Mouse (Mus musculus) CD8-positive naive resting alpha-beta T cell, adult 2 months (primary cell): Measurements from ENCODE around the gene Gdf15.

ENCODE experiments used
- DNase-seq, 2 experiments: peaks; one replicate each; pipeline ENCODE4 v3.0.0; 2022; ENCODE audit warnings: low read depth in 2 of 2, low spot score in 2 of 2

Gene Gdf15

GRCm38 (mm10) chr8:70629574-70630531, 2.4 kb downstream of the Gdf15 start:
- DNase-seq: peak; percentile 92 to 93

DNA sequence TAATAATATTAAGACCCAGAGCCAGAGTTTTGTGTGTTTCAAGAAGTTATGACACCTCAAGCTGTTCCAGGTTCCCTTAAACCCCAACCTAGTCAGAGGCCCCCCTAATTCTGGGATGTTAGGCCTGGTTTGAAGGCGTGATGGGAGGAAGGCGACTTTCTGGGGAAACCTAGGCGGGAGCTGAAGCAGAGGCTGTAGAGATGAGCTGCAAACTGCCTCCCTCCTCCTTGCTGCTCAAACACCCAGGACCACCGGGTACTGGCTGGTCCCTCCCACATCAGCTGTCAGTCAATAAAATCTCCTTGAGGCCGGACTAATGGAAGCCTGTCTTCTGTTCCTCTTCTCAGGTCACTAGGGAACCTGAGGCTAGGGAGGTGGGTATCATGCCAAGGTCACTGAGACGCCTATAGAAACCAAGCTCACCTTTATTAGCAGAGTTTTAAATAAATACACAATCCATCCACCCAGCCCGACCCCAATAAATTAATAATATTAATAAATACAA, 3.2 kb downstream of the Gdf15 start:
- DNase-seq: no peak

- no peak for DNase-seq
Observed at GRCm38 (mm10) chr8:70627041-70627440, 5.2 kb downstream of the Gdf15 start.

DNA sequence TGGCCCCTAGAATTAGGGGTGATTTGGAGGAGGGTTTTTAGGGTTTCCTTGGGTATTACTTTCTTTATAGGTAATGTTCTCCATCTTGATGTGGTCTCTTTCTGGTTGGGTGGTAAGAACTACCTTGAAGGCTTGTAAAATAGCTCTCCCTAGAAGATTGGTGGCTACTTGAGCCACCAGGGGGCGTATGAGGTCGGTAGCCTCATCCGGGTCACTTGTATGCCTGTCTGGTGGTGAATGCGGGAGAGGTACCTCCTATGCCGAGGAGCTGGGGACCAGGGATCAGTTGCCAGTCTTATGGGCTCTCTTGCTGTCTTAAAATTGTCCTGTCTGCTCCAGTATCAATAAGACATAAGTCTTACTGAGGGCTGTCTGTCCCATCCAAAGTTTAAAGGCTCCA, 7.2 kb downstream of the Gdf15 start:
- peak; percentile 39 to 61 for DNase-seq

DNA sequence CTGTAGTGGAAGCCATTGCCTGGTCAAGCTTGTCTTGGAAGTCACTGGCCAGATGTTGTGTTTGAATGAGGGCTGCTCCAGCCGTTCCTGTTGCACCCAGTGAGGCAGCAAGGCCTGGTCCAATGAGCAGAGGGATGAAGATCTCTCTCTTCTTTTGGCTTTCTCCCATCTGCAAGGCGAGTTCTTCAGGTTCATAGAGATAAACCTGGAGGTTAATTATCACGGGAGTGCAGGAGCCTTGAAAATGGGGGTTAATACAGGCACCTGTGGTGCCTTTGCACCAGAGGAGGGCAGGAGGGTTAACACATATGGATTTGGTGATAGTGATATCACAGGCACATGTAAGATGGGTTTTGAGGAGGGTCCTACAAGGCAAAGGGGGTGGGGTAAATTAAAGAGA, 10.0 kb downstream of the Gdf15 start:
- DNase-seq: no peak

DNA sequence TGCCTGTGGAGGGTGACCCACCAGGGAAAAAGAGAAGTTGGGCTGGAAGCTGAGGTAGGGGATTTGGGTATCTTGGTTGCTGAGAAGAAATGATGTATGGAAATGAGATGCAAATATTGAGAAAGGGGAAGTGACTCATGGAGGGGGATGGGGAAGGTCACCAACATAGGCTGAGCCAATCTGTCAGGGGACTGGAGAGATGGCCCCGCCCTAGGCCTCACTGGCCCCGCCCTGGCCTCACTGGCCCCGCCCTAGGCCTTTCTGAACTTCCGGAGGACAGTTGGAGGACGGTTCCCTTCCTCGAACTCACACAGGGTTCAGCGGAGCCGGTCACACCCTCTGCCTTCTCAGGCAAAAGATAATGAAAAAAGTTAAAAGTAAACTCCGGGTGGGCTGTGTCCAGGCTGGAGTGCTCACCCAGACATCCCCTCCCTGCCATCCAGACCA, 13.3 kb downstream of the Gdf15 start:
- no peak for DNase-seq

DNA sequence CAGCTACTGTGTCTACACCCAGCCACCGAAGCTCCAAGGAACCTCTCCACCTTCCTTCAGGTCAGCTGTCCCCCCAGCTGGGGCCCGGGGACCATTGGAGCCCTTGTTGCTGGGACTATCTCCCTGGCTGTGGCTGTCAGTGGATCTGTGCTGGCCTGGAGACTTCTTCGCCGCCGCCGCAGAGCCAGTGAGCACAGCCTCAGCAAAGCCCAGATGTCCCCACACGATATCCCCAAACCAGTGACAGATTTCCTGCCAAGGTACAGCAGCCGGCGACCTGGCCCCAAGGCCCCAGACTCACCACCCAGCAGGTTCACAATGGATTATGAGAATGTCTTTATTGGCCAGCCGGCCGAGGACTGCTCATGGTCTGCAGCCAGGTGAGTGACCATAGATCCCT, 14.3 kb downstream of the Gdf15 start:
- DNase-seq: no peak

- DNase-seq: no peak
Observed at GRCm38 (mm10) chr8:70616645-70617044, 15.6 kb downstream of the Gdf15 start.

DNA sequence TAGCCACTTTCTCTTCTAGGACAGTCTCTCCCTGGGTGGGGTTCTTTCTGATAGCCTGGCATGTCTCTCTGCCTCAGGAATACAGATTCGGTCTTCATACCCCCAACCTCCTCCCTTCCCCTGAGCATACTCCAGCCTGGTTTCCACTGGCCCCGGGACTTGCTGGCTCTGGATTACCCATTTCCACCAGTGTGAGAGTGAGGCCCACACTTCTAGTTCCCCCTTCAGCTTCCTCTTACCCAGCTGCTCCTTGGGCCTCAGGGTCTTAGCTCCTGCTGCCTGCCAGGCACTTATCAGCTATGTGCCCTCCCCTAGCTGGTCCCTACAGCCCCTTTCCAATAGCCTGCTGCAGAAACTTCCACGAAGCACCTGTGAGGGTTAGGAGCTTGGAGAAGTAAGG, 16.4 kb downstream of the Gdf15 start, which contains the start of gene Lrrc25:
Lrrc25 (plus strand) TSS at position 262 of the 400 bp plus-strand sequence.
- DNase-seq: no peak

DNA sequence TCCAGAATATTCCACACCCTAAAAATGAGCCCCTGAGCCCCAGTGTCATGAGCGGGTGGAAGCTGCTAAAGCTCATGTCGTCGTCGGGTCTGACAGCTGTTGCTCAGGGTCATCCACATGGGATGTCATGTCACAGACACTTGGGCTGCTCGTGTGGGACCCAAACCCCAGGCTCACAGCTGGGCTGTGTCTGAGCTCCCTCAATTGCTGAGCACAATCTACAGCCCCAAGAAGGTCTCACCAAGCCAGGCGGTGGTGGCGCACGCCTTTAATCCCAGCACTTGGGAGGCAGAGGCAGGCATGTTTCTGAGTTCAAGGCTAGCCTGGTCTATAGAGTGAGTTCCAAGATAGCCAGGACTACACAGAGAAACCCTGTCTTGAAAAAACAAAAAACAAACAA, 17.0 kb downstream of the Gdf15 start:
- DNase-seq: no peak

DNA sequence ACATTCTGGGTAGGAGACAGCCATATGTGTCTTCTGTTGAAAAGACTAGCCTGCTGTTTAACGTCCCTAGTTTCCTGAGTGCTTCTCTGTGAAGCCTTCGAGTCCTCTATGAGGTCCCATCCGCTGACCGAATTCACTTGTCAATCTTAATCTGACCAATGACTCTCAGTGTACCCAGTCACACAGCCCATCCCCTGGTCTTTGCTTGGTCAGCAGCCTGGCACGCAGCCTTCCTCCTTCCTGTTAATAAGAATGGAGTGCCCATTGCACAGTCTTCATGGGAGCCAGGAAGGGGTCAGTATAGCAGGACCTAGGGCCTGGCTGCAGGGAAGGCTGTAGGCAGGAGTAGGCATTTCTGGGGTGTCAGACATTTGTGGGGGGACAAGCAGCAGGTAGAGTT, 17.8 kb downstream of the Gdf15 start:
- DNase-seq: no peak

GRCm38 (mm10) chr8:70613763-70614162, 18.5 kb downstream of the Gdf15 start:
- DNase-seq: no peak

- DNase-seq: peak; percentile 86 to 92
Observed at GRCm38 (mm10) chr8:70611849-70612248, 20.4 kb downstream of the Gdf15 start.

DNA sequence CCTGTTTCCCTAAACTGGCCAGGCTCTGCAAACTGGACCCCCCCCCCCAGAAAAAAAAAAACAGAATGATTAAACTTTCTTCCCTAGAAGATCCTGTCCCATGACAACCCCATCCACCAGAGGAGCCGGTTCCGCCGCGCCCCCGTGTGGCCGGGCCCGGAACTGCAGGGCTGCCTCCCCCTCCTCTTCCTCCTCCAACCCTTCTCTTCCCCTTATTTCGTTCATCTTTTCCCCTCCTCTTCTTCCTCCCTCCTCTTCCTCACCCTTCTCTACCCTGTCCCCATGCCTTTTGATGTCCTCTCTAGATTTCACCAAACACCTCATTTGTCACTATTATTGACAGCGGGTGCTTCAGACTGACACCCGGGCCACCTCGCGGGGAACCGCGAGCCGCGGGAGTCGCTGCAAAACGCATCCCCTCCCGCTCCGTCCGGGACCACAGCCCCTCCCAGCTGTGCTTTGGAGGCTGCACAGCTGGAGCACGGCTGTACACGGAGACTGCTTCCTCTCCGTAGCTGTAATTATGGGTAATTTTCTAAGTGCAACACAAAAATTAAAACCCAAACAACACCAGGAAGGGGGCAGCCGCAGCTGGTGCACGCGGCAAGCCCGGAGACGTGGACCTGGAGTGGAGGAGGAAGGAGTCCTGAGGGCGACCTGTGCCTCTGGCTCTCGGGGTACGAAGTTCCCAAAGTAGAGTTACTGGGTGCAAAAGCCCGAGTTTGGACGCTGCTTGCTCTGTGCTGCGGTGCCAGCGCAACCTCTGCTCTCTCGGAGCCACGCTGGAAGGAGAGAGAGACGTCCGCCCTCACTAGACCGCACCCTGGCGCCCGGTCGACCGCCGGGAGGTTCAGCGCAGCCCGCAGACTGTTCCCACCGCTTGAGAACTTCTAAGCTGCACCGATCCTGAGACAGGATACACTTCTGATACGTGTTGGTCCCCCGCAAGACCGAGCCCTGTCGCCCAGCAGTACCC, 21.2 kb downstream of the Gdf15 start:
- peak; percentile 74 to 84 for DNase-seq

GRCm38 (mm10) chr8:70609849-70610795, 22.1 kb downstream of the Gdf15 start:
- peak; percentile 76 to 78 for DNase-seq

- DNase-seq: peak; percentile 70 to 74
Observed at GRCm38 (mm10) chr8:70609368-70609848, 22.8 kb downstream of the Gdf15 start.

- no peak for DNase-seq
Observed at GRCm38 (mm10) chr8:70608749-70609367, 23.4 kb downstream of the Gdf15 start, which contains the start of gene Ssbp4. Gene Ssbp4, minus strand, starts transcription at chr8:70608872.

DNA sequence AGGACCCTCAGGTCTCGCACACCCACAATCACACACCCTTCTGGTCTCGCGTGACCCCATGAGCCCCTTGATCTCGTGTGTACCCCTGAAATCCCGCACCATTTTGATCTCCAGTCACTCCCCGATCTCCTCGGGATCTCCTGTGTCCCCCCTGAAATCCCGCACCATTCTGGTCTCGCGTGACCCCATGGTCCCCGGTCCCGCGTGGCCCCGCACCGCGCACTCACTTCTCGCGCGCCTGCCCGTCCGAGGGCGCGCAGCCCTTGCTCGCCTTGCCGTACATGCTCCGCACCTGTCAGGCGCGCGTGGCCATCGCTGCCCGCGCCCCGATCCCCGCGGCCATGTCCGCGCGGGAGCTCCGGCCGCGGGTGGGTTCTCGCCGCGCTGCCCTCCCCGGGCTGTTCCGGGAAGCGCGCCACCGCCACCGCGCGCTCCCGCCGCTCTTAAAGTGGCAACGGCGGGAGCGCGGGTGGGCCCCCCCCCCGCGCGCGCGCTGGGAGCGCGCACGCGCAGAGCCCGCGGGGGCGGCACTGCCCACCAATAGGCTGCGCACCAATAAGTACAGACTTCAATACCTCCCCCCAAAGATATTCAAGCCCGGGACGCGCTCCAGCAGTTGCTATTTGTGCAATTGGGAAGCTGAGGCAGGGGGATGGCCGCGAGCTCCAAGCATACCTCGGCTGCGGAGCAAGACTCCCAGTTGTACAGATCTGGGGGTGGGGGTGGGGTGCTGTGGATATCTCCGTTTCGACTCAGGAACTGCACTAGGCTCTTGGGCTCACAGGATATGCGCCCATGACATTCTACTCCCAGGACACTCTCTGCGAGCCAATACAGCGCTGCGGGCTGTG, 24.1 kb downstream of the Gdf15 start:
- peak in 1 of 2 experiments; percentile 33 for DNase-seq

DNA sequence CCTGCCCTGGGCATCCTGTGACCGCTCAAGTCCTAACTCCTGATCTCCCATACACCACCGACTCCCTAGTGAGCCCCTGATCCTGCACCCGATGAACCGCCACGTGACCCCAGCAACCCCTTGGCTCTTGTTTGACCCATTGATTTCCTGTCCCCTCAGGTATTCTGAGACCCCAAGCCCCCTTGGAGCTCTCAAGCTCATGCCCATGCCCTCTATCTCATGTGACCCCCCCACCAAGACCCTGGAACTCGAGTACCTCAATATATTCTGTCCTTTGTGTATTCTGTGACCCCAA, 24.7 kb downstream of the Gdf15 start:
- DNase-seq: no peak
